Mouse (Mus musculus): ENCODE measurements at regions not wholly inside any gene's neighbourhood (a gene's known extent, or its start where the extent isn't known, plus 50 kb on each side); places are given as distances from the start of the nearest gene placed in this dataset.
A peak's percentile ranks its signal among the peaks of the same experiment; 100 is the strongest.

DNA sequence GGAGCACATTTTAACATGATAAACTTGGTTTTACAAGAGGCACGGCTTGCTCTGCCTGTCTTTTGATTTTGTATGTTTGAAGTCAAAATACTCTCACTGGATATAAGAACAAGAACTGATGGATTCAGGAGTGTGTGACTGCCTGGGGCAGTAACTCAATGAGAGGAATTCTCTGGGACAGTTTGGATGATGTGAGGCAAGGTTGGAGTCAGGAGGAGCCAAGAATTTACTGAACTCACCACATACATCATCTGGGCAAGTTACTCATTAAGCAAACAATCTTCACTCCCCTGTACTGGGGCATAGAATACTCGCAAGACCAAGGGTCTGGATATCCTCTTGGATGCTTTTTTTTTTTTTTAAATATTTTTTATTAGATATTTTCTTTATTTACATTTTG lies 87.7 kb upstream of the 4933412E24Rik start:
- DNase-seq, result no peak

DNA sequence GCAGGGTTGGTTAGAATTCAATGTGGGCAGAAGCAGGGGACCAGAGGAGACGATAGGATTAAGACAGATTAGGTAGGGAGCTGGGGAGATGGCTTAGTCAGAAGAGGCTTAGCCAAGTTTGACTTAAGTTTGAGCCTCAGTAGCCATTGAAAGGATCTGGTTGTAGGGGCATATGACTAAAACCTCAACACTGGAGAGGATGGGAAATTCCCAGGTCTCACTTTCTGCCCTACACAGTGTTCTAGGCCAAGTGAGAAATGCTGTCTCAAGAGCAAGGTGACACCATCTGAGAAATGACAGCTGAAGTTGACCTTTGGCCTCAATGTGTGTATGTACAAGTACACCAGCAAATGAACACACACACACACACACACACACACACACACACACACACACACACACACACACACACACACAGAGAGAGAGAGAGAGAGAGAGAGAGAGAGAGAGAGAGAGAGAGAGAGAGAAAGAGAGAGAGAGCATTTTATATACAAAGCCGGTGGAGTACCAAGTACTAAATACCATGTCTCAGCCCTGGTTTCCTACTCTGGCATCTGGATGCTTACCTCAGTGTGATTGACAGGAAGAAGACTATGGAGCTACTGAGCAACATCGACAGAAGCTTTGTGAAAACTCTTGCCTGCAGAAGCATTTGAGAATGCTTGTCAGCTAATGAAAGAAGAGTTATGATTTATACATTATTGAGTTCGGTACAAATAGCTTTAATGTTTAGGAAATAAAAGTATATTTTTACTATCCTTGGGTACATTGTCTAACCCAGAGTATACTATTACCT lies 85.3 kb upstream of the 4933412E24Rik start:
- no peak for DNase-seq

DNA sequence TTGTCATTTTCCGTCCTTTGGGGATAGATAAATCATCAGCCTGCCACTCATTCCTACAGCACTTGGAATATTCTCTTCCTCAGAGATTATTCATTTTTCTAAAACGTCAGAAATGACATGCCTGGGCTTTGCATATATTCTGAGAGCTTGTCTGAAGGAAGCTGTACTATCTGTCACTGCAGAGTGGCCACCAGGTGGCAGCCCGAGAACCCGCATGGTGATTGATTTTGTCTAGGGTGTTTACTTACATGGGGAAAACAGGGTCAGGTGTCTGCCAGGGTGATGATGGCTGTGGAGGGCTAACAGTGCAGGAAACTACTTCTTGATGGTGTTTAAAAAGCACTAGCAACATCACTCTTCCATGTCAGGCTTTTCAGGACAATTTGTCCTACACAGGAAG lies 80.7 kb upstream of the 4933412E24Rik start:
- DNase-seq, result peak; percentile 66 to 73

DNA sequence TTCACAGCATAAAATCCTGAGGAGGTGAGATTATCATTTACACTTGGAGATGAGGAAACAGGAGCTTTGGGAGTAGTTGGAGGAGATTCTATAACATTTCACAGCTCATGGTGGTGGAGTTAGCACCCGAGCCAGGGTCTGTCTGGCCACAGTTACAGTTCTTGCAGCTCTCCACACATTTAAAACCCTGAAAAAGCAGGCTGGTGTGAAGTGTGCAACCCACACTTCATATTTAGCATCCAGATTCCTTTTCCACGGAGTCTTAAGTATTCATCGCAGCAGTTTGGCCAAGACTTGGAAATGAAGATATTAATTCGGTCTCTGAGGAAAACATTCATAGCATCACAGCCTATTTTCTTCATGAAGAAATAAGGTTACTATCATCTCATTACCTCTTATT lies 79.7 kb upstream of the 4933412E24Rik start:
- DNase-seq, result no peak

DNA sequence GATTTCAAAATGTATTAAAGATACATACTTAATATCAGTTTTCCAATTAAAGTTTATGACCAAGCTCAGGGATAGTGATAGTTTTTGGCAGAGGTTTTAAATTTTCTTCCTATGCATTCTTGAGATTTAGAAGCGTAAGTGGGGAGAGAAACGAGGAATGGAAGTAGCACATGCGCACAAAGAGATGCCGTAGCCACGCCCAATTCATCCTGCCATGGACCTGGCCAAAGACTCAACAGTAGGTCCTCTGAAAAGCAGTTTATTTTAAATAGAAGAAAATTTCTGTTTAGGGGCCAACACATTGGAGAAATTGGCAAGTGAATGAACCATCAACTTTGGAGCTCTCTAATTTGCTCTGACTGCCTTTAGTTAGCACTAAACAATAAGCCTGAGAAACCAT lies 73.5 kb upstream of the 4933412E24Rik start:
- no peak for DNase-seq

DNA sequence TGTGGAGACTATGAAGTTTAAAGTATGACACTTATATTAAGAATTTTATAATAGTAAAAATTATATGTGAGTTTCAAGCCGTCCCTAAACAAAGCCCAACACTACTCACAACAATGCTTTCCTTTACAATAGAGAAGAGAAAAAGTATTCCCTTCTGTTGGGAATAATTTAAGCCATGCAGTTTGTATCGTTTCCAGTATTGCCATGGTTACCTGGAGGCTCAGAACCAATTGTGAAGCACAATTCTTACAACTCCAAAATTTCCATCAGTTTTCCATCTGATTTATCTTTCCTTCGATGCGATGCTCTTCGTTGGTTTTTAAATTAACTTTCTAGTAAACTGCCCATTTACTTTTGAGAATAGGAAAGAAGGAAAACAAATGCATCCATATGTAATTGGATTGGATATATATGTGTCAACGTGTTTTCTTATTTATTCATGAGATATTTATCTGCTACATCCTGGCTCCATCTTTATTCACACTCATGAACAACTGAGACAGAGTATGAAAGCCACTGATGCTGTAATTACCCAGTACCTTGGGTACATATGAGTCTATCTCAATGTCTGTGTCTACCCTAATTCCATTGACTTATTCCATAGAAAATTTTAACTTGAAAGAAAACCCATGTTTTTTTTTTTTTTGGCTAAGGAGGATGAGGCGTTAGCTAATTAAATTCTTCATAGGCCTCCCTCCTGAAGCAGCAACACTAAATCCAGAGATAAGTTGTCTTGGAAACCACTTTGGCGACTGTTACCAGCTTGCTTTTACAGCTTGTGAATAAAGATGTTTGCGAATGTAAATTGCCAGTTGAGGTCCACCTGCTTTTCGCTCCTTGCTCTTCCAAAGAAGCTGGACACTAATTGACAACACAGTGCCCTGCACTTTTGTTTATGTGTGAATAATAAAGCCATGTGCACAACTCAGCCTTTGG lies 72.8 kb upstream of the 4933412E24Rik start:
- DNase-seq, result no peak
